Mouse (Mus musculus) E14TG2a.4 (cell line): ENCODE measurements around the gene Ccr7.
A peak's percentile ranks its signal among the peaks of the same experiment; 100 is the strongest.

Experiments used
- H3K27me3 ChIP-seq: 2 replicates; pipeline ENCODE4 v1.6.1; 2014; ENCODE audit warnings: low read length, control low read depth; ENCODE audit not compliant: insufficient read depth
- H3K36me3 ChIP-seq: 2 replicates; pipeline ENCODE4 v1.6.1; 2014; ENCODE audit warnings: low read length, control low read depth; ENCODE audit not compliant: insufficient read depth
- H3K4me1 ChIP-seq: replicated peaks from 2 replicates; pipeline ENCODE4 v1.6.1; 2014; ENCODE audit warnings: low read depth, low read length, control low read depth
- H3K4me3 ChIP-seq: replicated peaks from 2 replicates; pipeline ENCODE4 v1.5.1; 2014; ENCODE audit warnings: mild to moderate bottlenecking, low read length
- H3K9me3 ChIP-seq: 2 replicates; pipeline ENCODE4 v1.6.1; 2014; ENCODE audit warnings: low read length, control low read depth
- CTCF ChIP-seq: conservative IDR thresholded peaks from 2 replicates; pipeline ENCODE4 v1.5.1; 2014; ENCODE audit warnings: low read length
- NANOG ChIP-seq: IDR thresholded peaks from 2 replicates; pipeline ENCODE4 v1.6.1; 2014; ENCODE audit warnings: borderline replicate concordance, low read length, mixed read lengths
- POU5F1 ChIP-seq: IDR thresholded peaks from 2 replicates; pipeline ENCODE4 v1.6.1; 2014; ENCODE audit warnings: low read length, borderline replicate concordance

The Ccr7 gene

DNA sequence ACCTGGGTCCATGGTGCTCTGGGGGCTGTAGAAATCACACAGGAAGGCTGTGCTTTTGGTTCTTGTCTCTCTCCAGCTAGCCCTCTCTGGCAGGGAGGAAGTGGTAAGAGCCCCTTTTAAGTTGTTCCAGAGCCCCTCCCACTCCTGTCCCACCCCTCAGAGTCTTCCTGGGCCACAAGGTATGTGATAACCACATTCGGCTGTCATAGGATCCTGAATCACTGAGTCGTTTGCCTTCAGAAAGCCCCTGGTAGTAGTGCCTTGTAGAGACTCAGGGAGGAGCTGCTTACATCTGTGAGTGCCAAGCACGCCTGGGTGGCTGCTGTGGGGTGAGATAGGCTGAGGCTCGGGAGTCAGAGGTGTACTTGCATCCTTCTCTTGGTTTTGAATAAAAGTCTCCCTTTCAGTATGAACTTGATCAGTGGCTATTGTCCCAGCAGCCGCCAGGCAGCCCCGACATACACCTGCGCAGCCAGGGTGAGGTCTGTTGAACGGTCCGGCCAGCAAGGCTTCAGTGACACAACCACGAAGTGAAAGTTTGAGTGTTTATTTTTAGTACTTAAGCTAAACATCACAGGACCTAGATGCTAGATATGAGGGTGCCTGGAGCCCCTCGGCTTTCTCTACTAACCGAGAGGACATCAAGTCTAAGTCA lies at the start of gene Ccr7:
TSS of gene Ccr7 (minus strand) at position 91 of the 655 bp plus-strand sequence.
- Histone ChIP-seq H3K27me3 (peaks cover 42% of the 10 kb centered on the region), H3K9me3 (no peaks in the 10 kb centered on the region), H3K4me3 (no peak within 1 kb of the TSS), H3K4me1 (peaks cover 8% of the 10 kb centered on the region), H3K36me3 (no peaks in the 10 kb centered on the region)
- TF ChIP-seq CTCF = no peak
- no peak for TF ChIP-seq NANOG
- TF ChIP-seq POU5F1 = no peak

DNA sequence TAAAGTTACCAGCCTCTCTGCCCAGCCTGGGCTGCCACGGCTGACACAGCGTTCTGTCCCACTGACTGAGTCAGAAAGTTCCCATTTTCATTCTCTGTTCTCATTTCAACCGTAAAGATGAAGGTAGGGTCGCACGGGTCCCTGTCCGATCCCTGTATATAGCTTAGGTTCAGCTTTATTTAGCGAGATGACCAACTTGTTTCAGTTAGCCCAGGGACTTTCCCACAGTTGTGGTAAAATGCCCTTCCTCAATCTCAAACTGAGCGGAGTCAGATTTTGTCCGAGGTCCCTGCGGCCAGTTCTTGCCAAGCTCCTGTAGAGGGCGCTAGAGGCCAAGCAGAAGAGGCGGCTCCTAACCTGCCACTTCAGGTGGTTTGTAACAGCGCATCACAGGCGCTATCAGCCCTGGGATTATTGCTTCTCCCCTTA lies 34.3 kb upstream of the Ccr7 start:
- TF ChIP-seq POU5F1 = no peak
- TF ChIP-seq NANOG = no peak
- TF ChIP-seq CTCF = peak; percentile 85
- Histone ChIP-seq H3K9me3 (peaks cover 10% of the 10 kb centered on the region; the same call in 1 of the 2 replicates), H3K36me3 (no peaks in the 10 kb centered on the region), H3K27me3 (peaks cover 35% of the 10 kb centered on the region), H3K4me1 (no peaks in the 10 kb centered on the region; the same call in 1 of the 2 replicates), H3K4me3 (no peak overlapping the region)

DNA sequence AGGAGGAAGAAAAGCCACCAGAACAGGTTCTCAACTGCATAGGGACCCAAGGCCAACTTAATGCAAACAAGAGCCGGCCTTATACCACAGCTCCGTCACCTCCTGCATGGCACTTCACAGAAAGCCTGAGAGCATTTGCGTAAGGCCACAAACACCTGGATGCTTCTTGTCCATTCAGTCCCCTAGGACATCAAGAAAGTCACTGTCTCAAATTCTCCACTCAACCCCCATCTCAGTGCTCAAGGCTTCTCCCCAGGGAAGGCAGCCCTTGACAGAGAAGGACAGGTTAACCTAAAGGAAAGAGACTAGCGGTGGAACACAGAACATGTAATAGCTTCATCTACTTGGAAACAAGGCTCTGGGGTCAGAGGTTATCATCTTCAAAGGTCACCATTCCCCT lies 32.5 kb upstream of the Ccr7 start:
- Histone ChIP-seq H3K36me3 (no peaks in the 10 kb centered on the region), H3K4me1 (no peaks in the 10 kb centered on the region; the same call in 1 of the 2 replicates), H3K9me3 (peaks cover 4% of the 10 kb centered on the region; the same call in 1 of the 2 replicates), H3K4me3 (no peak overlapping the region), H3K27me3 (peaks cover 35% of the 10 kb centered on the region)
- TF ChIP-seq NANOG (no peak), POU5F1 (no peak), CTCF (no peak)

DNA sequence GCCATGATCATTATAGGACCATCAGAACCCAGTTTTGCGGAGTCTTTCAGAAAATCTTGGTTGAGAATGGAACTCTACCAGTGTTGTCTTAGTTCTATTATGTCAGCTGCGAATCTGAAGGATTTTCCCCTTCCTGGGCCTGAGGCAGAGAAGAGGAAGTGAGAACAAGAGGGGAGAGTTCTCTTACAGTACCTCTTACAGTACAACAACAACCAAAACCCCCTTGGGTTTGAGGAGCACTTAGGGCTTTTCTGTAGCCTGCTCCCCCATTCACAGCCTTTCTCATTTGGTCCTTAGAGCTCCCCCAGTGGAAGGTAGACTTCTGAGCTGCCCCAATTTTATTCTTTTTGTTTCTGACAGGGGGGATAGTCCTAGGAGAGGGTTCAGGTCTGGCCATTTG lies 32.0 kb upstream of the Ccr7 start:
- Histone ChIP-seq H3K4me3 (no peak overlapping the region), H3K4me1 (no peaks in the 10 kb centered on the region; the same call in 1 of the 2 replicates), H3K27me3 (peaks cover 35% of the 10 kb centered on the region), H3K9me3 (no peaks in the 10 kb centered on the region), H3K36me3 (no peaks in the 10 kb centered on the region)
- TF ChIP-seq NANOG (no peak), POU5F1 (no peak), CTCF (no peak)

DNA sequence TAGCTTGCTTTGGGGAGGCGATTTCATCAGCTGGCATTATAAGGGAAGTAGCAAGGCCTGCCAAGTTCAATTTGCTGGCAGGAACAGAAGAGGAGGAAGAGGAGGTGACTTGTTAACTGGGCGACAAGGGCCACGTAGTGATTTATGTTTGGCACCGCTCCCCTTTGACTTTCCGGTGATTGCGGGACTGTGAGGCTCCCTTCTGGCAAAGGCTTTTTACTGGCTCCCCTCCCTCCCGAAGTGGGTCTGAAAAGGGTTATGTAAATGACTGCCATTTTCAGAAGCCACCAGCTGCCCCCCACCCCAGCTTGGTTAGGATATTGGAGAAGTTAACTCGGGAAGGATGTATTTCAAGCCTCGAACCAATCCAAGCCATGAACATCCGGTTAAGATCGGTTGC lies 27.7 kb upstream of the Ccr7 start:
- TF ChIP-seq POU5F1 = no peak
- no peak for TF ChIP-seq NANOG
- H3K27me3 ChIP-seq = peaks cover 11% of the 10 kb centered on the region
- no peaks in the 10 kb centered on the region for H3K4me1 ChIP-seq

DNA sequence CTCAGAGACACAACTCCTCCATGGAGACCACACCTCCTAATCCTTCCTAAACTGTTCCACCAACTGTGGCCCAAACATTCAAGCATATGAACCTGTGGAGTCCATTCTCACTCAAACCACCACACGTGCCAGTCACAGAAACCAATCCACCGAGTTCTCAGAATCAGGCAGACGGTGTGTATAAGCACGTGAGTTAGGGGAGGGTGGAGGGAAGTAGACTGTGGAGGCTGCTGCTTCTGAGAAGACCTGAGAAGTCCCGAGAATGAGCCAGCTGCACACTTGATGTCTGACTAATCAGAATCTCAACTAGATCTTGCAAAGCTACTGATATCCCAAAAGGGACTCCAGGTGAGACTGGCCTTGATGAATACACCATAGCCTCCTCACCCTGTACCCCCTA lies 25.2 kb upstream of the Ccr7 start:
- TF ChIP-seq POU5F1 (no peak), CTCF (no peak), NANOG (no peak)
- no peak overlapping the region for H3K4me3 ChIP-seq

More for the DNA sequence above, 27.7 kb upstream of the Ccr7 start:
- Histone ChIP-seq H3K4me3 (no peak overlapping the region), H3K36me3 (no peaks in the 10 kb centered on the region), H3K9me3 (no peaks in the 10 kb centered on the region)

DNA sequence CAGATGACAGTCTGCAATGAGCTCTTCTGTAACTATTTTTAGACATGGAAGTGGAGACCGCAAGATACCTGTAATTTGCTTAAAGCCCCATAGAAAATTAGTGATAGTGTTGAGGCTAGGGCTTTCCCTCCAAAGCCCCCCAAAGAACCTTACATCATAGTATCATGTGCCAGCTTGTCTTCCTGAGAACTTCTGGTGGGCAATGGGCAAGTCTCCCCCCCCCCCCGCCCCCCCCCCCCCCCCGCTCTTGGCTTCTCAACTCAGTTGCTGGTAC lies 23.0 kb upstream of the Ccr7 start:
- no peaks in the 10 kb centered on the region; the same call in 1 of the 2 replicates for H3K27me3 ChIP-seq
- no peaks in the 10 kb centered on the region for H3K36me3 ChIP-seq
- no peak for TF ChIP-seq POU5F1
- no peak for TF ChIP-seq NANOG
- TF ChIP-seq CTCF = no peak
- no peaks in the 10 kb centered on the region for H3K9me3 ChIP-seq
- no peak overlapping the region for H3K4me3 ChIP-seq
- H3K4me1 ChIP-seq = no peaks in the 10 kb centered on the region

More for the DNA sequence above, 25.2 kb upstream of the Ccr7 start:
- Histone ChIP-seq H3K4me1 (no peaks in the 10 kb centered on the region), H3K36me3 (no peaks in the 10 kb centered on the region), H3K27me3 (no peaks in the 10 kb centered on the region; the same call in 1 of the 2 replicates), H3K9me3 (no peaks in the 10 kb centered on the region)

DNA sequence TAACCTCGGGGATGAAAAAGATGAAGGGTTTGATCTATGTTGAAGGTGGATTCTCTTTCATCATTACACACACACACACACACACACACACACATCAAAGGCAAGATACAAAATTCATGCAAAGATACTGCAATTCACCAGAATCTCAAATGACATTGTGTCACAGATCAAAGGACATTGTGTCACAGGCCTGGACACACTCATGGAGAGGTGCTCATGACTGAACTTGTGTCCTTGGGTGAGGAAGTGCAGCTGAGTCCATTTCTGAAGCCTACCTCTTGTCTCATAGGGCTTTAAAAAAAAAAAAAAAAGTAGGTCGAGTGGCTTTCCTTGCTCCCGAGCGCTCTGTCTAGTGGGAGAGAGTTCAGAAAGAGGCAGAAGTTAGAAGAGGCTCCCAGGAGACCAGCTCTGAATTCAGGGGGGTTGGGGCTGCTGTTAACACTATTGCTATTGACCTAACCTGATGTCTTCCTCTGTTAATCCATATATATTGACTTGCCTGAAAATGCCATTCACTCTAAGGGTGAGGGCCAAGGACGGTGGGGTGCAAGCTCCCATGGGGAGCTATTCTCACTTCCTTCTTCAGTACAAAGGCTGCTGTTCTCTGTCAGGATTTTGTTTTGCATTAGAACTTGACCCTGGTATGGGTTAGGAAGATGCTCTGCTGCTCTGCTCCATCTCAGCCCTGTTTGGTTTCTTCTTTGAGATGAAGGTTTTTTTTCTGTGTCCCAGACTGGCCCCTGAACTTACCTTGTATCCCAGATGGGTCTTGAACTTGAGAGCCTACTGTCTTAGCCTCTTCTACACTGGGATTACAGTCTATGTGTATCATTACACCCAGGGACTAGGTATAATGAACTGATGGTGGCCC lies 22.4 kb upstream of the Ccr7 start:
- Histone ChIP-seq H3K4me1 (no peaks in the 10 kb centered on the region), H3K9me3 (no peaks in the 10 kb centered on the region), H3K27me3 (no peaks in the 10 kb centered on the region; the same call in 1 of the 2 replicates), H3K36me3 (no peaks in the 10 kb centered on the region), H3K4me3 (no peak overlapping the region)
- TF ChIP-seq NANOG = no peak
- TF ChIP-seq POU5F1 = no peak
